Mouse (Mus musculus) kidney, postnatal 4 days (tissue): ENCODE data around the gene Jup.

Experiments
- DNase-seq, 2 experiments: peaks; one replicate each; pipeline ENCODE4 v3.0.0; 2021; ENCODE audit warnings: mixed read lengths in 2 of 2

Jup gene

DNA sequence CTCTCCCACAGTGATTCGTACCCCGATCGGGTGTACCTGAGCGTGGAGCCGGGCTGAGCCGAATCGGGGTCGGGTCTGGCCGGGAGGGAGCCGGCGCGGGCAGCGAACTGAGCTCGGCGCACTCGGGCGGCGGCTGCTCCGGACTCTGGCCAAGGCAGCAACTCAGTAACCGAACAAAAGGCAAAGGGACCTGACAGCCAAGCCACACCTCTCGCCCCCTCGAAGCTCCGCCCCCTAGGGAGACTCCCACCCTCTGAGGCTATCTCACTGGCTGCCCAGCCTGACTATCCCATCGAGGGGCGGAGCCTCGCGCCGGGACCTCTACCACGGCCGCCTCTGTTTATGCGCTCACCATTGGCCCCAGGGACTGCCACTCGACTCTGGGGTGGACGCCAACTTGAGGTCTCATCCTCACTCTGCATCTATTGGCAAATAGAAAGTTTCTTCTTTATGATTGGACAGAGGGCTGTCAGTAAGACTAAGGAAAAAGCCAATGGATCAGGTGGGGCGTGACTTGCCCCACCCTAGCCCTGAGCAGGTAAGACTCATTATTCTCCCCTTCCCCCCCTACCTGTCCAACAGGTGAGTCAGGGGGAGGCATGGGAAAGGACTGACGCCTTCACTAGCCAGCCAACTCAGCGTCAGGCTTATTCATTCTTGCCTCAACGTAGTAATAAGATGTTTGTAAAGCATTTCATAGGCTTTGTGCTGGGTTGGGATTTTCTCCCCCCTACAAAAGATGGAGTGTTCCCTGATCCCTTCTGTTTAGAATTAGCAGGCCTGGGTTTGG lies at the start of gene Jup:
TSS of gene Jup (minus strand) at position 164 of the 790 bp plus-strand sequence.
- DNase-seq: peak; percentile 100

GRCm38 (mm10) chr11:100442625-100443024 lies 45.1 kb upstream of the Jup start:
- no peak for DNase-seq

DNA sequence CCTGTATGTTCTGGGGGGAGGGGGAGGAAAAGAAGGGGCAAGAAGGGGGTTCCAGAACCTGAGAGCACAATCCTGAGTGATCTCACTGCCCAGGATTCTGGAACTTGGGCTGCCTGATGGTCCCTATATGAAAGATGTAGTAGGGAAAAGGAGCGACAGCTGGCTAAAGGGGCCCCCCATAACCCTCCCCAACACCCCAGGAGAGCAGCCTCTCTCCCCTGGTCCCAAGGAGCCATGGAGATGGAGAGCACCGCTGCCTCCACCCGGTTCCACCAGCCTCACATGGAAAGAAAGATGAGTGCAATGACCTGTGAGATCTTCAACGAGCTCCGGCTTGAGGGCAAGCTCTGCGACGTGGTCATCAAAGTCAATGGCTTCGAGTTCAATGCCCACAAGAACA lies 44.2 kb upstream of the Jup start, which contains the start of the genes Nt5c3b and Klhl10:
TSS of gene Nt5c3b (minus strand) at position 12 of the 400 bp plus-strand sequence.
TSS of gene Klhl10 (plus strand) at position 121 of the 400 bp plus-strand sequence.
- no peak for DNase-seq

GRCm38 (mm10) chr11:100440691-100441522 lies 43.3 kb upstream of the Jup start:
- DNase-seq: peak; percentile 89 to 93

DNA sequence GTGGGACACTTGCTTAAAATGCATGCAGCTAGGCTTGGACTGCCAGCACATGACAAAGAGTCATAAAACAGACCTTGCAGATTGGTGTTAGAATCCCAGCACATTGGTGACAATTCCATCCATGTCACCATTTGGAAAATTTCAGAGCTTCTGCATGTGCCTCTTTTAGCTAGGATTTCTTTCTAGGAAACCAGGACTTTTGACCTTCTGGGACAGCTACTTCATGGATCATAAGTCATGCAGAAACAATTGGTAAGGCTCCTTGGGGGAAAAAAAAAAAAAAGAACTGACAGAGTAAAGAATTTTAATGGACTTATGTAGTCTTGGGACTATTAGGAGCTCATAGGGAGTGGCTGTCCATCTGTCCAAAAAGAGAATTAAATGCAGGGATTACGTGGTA lies 40.3 kb upstream of the Jup start:
- DNase-seq: no peak

DNA sequence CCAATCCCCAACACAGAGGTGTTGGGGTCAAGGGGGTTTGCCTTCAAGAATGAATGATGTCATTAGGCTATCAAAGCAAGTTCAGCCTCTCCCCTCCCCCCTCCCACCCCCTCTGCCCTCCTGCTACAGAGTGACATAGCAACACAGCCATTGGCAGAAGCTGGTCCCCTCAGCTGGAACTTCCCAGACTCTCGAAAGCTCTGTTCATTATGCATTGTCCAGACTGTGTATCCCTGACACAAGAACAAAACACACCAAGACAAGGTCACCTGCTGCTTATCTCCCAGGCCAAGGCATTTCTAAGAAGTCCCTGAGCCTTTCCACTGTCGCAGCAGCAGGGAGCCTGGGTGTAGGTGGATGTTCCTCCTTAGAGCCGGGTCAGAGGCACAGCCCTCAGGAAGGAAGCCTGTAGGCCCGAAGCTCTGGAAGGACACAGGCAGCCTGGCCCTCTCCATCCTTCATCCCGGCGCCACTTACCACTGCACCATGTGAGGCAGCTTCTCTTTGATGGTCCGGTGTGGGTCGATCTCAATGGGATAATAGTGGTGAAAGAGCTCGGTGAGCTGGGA lies 38.2 kb upstream of the Jup start:
- DNase-seq: no peak

DNA sequence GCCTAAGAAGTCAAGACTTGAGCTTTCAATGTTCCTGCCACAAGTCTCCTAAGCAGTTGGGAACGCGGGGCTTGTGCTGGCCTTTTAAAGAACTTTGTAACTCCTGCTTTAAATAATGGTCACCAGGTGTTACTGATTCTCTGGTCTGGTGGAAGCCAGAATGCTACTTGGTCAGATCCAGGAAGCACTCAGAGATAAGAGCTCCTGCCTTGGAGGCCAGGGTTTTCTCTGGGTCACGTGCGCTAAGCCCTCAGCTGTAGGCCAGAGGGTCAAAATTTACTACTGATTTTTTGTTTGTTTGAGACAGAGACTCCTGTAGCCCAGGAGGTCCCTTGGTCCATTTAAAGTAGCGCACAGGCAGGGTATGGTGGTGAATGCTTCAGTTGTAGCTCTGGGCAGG lies 34.4 kb upstream of the Jup start:
- no peak for DNase-seq

- no peak for DNase-seq
These were observed 32.5 kb upstream of the Jup start for GRCm38 (mm10) chr11:100430052-100430451.

- no peak for DNase-seq
These were observed 31.1 kb upstream of the Jup start for GRCm38 (mm10) chr11:100428612-100429199.

GRCm38 (mm10) chr11:100426820-100427219 lies 29.3 kb upstream of the Jup start:
- no peak for DNase-seq

DNA sequence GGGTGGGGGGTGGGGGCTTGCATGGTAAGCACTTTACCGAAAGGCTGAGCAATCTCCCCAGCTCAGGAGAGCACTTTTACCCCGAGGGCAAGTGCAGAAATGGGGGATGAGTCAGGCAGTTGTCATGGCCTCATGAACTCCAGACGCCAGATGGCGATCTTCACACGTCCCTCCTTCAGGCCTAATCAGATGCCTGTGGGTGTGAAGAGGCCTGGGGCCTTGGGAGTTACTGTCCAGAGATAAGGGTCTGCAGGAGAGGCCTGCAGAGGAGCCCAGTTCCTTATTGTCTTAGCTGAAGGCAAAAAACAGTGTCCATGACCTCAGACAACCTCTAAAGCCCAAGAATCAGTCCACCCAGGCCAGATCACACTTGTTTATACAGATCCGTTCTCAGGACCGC lies 28.3 kb upstream of the Jup start:
- peak; percentile 84 to 88 for DNase-seq

GRCm38 (mm10) chr11:100423836-100424235 lies 26.3 kb upstream of the Jup start:
- no peak for DNase-seq

DNA sequence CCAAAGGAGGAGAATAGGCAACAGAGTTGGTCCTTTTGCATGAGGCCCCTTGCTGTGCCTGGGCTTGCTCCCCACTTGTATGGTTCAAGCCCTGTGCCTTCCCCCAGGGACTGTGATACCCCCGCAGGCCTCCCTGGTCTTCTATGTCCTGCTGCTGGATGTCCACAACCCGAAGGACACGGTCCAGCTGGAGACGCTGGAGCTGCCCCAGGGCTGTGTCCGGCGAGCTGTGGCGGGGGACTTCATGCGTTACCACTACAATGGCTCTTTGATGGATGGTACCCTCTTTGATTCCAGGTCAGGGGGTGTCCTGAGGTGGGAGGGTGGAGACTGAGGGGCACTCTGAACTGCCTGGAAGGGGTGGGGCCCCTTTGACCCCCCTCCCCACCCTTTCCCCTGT lies 24.0 kb upstream of the Jup start:
- DNase-seq: peak; percentile 44 to 64

GRCm38 (mm10) chr11:100414914-100415822 lies 17.6 kb upstream of the Jup start, which contains the start of gene Fkbp10:
TSS of gene Fkbp10 (plus strand) at chr11:100415697.
- peak; percentile 79 to 87 for DNase-seq

DNA sequence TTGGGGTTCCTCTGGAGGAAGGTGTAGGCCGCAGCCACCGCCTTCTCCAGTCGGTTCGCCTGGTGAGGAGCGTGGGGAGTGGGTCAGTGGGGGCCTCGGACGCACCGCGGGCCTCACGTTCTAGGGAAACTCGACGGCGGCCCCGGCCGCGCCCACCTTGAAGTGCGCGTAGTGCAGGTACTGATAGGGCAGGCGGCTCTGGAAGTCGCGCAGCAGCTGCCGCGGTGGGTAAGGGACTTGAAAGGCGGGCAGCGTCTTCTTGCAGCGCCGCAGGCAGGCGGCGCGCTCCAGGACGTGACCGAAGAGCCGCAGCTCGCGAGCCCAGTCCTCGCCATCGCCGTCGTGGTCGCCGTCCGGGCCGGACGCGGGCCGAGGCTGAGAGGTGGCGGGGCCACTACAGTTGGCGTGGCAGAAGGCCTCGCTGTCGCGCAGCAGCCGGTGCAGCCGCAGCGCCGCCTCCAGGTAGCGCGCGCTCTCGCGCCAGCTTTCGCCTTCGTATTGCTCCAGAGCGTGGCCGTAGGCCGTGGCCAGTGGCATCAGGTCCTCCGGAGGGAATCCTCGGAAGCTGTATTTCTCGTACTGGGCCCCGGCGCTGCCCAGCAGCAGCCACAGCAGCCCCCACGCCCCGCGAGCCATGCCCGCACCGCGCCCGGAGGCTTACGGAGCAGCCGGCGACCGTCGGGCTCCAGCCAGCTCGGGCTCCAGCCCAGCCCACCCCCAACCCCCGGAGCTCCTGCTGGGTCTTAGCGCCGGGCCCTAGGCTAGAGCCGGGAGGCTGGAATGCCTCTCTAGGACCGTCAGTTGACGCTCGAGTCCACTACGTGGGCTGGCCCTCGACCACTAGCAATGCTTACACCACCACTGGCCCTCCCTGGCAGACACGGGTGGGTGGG lies 16.7 kb upstream of the Jup start, which contains the start of gene P3h4:
TSS of gene P3h4 (minus strand) at position 816 of the 893 bp plus-strand sequence.
- peak; percentile 90 to 94 for DNase-seq

DNA sequence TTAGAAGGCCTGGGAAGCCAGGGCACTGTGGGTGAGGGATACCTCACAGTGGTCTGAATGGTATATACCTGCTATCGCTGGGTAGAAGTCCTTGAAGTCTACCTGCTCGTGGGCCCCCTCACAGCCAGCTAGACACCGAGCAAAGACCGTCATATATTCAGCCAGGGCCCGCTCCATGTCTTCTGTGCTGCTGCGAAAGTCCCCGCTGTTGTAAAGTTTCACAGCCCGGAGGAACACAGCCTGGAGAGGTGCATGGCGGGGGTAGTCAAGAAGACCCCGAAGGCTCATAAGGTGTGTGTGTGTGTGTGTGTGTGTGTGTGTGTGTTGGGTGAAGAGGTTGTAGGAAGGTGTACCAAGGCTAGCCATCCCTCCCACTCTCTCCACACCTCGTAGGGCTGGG lies 16.0 kb upstream of the Jup start:
- DNase-seq: no peak

DNA sequence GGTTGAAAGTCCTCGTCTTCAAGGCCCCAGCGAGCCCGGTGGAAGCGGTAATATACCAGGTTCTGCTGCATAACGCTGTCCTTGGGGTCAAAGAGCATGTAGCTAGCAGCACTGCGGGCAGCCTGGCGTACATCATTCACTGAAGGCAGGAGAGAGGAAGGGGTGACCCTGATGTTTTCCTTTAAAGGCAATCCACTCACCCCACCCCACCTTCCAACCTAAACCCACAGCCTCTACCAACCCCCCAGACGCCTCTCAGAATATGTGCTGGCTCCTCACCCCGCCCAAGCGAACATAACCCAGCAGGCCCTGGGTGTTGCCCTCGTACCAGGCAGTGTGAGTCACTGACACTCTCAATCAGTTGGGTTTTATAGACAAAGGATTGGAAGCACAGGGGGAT lies 14.2 kb upstream of the Jup start:
- DNase-seq: peak in 1 of 2 experiments; percentile 46

- no peak for DNase-seq
These were observed 12.1 kb upstream of the Jup start for GRCm38 (mm10) chr11:100409686-100410085.

DNA sequence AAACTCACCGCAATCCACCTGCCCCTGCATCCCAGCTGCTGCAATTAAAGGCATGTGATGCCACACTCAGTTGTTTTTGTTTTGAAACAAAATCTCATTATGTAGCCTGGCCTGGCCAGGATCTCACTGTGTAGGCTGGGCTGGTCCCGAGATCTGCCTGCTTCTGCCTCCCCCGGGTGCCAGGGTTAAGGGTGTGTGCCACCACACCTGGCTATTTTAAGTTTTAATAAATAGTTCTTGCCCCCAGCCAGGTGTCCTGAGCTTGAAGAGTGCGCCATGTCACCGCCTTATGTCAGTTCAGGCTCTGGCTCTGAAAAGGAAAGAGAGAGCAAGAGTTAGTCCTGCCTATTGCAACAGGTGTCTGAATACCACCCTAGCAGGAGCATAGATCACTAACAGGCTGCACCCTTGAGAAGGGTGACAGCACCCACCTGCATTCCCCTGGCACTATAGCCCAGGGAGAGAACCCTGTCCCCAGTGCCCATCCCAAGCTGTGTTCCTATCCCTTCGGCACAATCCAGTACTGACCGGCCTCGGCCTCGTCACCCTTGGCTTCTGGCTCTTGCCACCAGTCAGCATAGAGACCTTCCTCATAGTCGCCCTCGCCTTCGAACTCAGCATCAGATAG lies 11.4 kb upstream of the Jup start:
- DNase-seq: no peak
